Mouse (Mus musculus) gastrocnemius, adult 8-10 months (tissue): Measurements from ENCODE around the gene Olfr803. TPM values are rescaled to one million over a fixed set of nuclear protein-coding genes. Genes with fewer than 3 reads are reported as not detected.

ENCODE experiments used
- DNase-seq, 2 experiments: peaks; one replicate each; pipeline ENCODE4 v3.0.0; 2022; ENCODE audit warnings: low spot score in 2 of 2
- microRNA-seq: library from miRNA; unstranded; fragments of <30 nt; microRNA quantifications from one replicate; pipeline ENCODE4 v1.2.0, GENCODE M21; 2022
- total RNA-seq, 4 experiments: library from RNA; stranded (reverse); gene quantifications; 2 replicates each; pipeline ENCODE4 v1.2.4; 2022

Gene Olfr803
- not detected for total RNA-seq

DNA sequence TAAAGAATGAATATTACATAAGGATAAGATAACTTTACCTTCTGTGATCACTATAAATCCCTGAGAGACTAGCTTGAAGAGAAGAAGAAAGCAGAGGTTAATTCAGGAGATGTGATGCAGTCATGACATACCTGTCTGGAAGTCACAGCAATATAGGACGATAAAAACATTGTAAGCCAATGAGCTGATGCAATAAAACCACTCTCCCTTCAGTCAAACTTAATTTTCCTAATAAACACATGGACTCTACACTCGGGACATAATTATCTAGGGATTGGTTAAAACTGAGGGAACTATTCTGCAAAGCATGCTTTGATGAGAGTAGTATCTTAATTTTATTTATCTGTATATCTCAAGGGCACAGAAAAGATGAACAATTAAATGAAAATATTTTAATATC lies at the start of gene Olfr803:
Gene Olfr803, minus strand, starts transcription at position 101 of the 400 bp plus-strand sequence.
- no peak for DNase-seq

DNA sequence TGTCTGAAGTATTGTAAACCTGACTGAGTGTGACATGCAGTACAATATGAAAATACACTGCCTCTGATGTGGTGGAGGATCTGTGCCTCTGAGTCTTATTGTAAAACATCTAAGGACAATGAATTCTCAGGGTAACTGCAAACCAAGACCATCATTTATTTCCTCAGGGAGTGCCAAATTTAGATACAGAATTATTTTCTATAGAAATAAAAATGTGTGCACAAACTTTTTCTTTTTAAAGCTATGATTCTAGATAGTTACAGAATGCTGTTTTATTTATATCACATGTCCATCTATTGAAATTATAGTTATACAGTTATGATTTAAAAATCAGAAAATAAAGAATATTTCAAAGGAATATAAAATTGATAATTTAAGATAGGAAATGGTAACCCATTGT lies 47.7 kb upstream of the Olfr803 start, which contains the start of gene Olfr806:
Gene Olfr806, minus strand, starts transcription at position 101 of the 400 bp plus-strand sequence.
- no peak for DNase-seq

DNA sequence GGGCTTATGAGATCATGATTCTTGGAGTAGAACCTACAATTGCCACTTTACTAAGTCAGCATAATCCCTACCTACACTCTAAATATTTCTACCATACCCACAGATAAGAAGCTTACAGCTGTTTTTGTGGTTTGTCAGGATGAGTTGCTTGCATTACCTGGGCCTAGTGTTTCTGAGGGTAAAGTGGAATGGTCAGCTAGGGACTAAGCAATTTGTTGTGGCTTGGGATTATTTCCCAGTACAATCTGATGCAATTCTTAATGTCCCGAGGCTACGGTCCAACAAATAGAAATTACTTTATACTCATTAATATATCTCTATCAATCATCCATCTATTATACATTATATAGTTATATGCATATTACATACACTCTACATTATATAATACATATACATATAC lies 35.2 kb upstream of the Olfr803 start, which contains the start of gene Olfr805:
Gene Olfr805, minus strand, starts transcription at position 101 of the 400 bp plus-strand sequence.
- DNase-seq: no peak

DNA sequence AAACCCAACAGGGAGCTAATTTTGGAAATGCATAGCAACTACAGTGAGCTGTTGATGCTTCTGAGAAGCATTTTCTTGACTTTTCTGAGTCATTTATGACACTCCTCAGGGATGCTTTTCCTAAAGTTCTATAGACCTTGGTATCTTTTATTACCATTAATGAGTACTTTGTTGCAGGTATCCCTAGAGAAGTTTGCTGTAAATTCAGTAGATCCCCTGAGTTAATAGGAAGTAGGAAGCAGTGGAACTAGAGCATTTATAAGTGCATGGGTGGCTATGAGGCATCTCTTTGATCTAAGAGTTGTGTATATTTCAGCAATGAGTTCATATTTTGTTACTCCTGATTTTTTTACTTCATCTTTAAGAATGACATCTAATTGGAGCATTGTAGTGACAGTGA lies 8.8 kb upstream of the Olfr803 start, which contains the start of gene Olfr804:
Gene Olfr804, plus strand, starts transcription at position 301 of the 400 bp plus-strand sequence.
- no peak for DNase-seq

DNA sequence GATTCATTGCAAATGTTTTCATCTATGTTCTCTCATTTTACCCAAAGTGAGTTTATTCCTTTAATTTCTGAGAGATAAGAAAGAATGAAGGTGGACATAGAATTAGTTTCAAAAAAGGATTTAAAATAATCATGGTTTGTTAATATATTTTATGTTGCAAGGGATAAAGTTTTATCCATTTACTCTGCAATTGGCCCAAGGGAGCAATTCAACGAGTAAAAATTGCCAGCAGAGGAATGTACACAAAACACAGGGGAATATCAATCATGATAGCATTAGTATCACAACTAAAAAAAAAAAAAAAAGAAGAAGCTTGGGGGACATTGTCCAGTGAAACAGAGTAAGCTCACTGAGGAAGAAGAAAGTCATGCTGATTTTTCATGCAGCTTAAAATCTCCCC lies 6.0 kb downstream of the Olfr803 start, which contains the start of gene Olfr802:
Gene Olfr802, minus strand, starts transcription at position 101 of the 400 bp plus-strand sequence.
- DNase-seq: no peak

DNA sequence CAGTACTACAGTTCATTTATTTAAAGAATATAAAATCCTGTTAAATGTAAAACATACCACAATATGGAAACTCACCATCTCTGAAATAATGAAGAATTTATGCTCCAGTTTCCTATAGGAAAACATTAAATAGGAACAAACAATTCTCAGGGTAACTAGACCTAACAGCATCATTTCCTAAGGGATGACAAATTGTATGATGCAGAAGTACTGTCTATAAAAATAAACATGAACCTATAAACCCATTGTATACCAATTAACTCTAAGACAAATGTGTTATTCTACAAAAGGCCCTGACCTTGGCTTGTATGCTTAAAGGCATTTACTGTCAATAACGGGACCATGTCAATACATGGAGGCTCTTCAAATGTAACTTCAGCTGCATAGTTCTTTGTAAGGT lies 20.3 kb downstream of the Olfr803 start, which contains the start of gene Olfr801:
Gene Olfr801, minus strand, starts transcription at position 101 of the 400 bp plus-strand sequence.
- no peak for DNase-seq

DNA sequence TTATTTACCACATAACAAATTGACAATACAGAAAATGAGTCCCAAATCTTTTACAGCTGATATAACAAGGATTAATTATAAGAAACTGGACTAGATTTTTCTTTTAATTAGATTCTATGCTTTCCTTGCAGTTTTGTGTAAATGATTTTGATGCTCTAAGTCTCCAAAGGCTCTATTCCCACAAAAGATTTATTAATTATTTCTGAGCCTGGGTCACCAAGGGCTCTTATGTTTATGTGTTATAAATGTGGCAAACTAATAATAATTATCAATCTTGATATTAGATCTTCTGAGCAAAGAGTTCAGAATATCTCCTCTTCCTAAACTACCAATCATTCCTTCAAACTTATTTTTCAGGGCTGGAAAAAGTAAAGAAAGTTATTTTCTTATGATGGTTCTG lies 36.7 kb downstream of the Olfr803 start, which contains the start of gene Olfr800:
Gene Olfr800, plus strand, starts transcription at position 301 of the 400 bp plus-strand sequence.
- DNase-seq: no peak

DNA sequence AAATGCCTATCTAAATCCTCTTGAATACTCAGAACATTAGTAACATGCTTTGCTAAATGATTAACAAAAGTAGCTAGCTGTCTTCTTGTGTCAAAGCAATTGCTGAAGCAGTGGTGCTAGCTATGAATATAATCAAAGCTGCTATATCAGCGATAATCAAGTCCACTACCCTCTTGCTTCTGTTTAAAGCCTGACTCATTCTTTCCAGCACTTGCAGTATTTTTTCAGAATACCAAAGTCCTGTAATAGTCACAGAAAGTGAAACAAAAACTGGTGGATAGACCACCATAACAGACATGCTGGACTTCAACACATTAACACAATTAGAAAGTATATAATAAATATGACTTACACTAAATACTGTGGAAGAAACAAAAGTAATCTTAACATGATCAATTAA lies 42.3 kb downstream of the Olfr803 start:
- DNase-seq: no peak

Small RNA genes within 50 kb of the gene (microRNA-seq; reads per million reads assigned to microRNA genes)
- gene Gm24485: not detected

Other genes starting within 250 kb of the Olfr803 start
- gene Olfr787, start 232.4 kb downstream of the Olfr803 start, total RNA-seq: not detected
- not detected for gene Olfr788, start 223.3 kb downstream of the Olfr803 start, total RNA-seq
- not detected for gene Olfr789, start 209.5 kb downstream of the Olfr803 start, total RNA-seq
- not detected for gene Olfr790, start 195.8 kb downstream of the Olfr803 start, total RNA-seq
- not detected for gene Olfr791, start 172.5 kb downstream of the Olfr803 start, total RNA-seq
- gene Olfr792, start 155.1 kb downstream of the Olfr803 start, total RNA-seq: not detected
- not detected for gene Olfr794, start 126.6 kb downstream of the Olfr803 start, total RNA-seq
- gene Olfr796, start 81.7 kb downstream of the Olfr803 start, total RNA-seq: not detected
- gene Olfr798, start 66.4 kb downstream of the Olfr803 start, total RNA-seq: not detected
- not detected for gene Olfr799, start 56.8 kb downstream of the Olfr803 start, total RNA-seq
- not detected for gene Olfr800, start 36.6 kb downstream of the Olfr803 start, total RNA-seq
- gene Olfr801, start 20.4 kb downstream of the Olfr803 start, total RNA-seq: not detected
- not detected for gene Olfr802, start 6.1 kb downstream of the Olfr803 start, total RNA-seq
- not detected for gene Olfr804, start 8.9 kb upstream of the Olfr803 start, total RNA-seq
- not detected for gene Olfr805, start 35.1 kb upstream of the Olfr803 start, total RNA-seq
- not detected for gene Olfr806, start 47.6 kb upstream of the Olfr803 start, total RNA-seq
- gene Olfr807, start 63.5 kb upstream of the Olfr803 start, total RNA-seq: not detected
- not detected for gene Olfr808, start 71.2 kb upstream of the Olfr803 start, total RNA-seq
- gene Olfr809, start 80.4 kb upstream of the Olfr803 start, total RNA-seq: not detected
- not detected for gene Olfr810, start 100.6 kb upstream of the Olfr803 start, total RNA-seq
- not detected for gene Olfr811, start 110.1 kb upstream of the Olfr803 start, total RNA-seq
- gene Olfr812, start 151.8 kb upstream of the Olfr803 start, total RNA-seq: not detected
- gene Olfr813, start 161.1 kb upstream of the Olfr803 start, total RNA-seq: not detected
- gene Olfr814, start 185.6 kb upstream of the Olfr803 start, total RNA-seq: not detected
- not detected for gene Olfr815, start 211.6 kb upstream of the Olfr803 start, total RNA-seq
- gene Olfr816, start 221.3 kb upstream of the Olfr803 start, total RNA-seq: not detected